Mouse (Mus musculus) E14TG2a.4 (cell line): ENCODE measurements at regions not wholly inside any gene's neighbourhood (a gene's known extent, or its start where the extent isn't known, plus 50 kb on each side); places are given as distances from the start of the nearest gene placed in this dataset.

ENCODE experiments used
- CTCF ChIP-seq: conservative IDR thresholded peaks from 2 replicates; pipeline ENCODE4 v1.5.1; 2014; ENCODE audit warnings: low read length
- NANOG ChIP-seq: IDR thresholded peaks from 2 replicates; pipeline ENCODE4 v1.6.1; 2014; ENCODE audit warnings: borderline replicate concordance, low read length, mixed read lengths

DNA sequence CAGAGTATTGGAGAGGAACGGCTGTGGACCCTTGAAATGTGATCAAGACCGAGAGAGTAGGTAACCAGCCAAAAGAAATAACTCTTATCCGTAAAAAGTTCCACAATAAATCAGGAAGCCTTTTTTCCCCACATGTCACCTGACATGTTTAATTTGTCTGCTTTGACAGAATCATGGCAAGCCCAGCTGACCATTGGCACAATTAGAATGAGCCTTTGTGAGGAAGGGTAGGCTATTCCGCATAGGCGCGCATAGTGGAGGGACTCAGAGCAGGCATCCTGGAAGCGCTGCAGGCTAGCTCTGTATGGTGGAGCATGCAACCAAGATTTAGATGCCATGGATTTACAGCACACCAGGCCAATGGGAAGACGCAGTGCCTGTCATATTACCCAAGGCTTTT lies 316.5 kb upstream of the Npvf start:
- no peak for TF ChIP-seq CTCF
- no peak for TF ChIP-seq NANOG
